Mouse (Mus musculus): ENCODE data around the gene Heatr6.

GRCm38 (mm10) chr11:83783931-83784600, 30.6 kb downstream of the Heatr6 start:
- TF ChIP-seq CTCF (IDR thresholded peaks at IDR 0.05; ENCODE audit: low read depth) (no peak), EP300 (IDR thresholded peaks at IDR 0.05; ENCODE audit: low read depth) (no peak)
